Mouse (Mus musculus) liver, embryonic 14.5 days (tissue): ENCODE results near the gene Mrgprf. TPM values are rescaled to one million over a fixed set of nuclear protein-coding genes. Genes with fewer than 3 reads are reported as not detected.

Source experiments
- ATAC-seq: fragments of 200-750 bp; cut with Nextera tagmentation; 2 replicates; pipeline ENCODE4 v1.8.0; 2017; ENCODE audit warnings: moderate number of reproducible peaks, mild to moderate bottlenecking, moderate library complexity; ENCODE audit not compliant: insufficient read depth
- DNase-seq, 3 experiments: peaks; one replicate each; pipeline ENCODE4 v3.0.0-alpha.2; 2012 to 2013; ENCODE audit warnings: low read depth in 3 of 3, low spot score in 3 of 3
- H3K27ac ChIP-seq: fragments of 300-500 bp; sonication (generic); 2 replicates; pipeline ENCODE4 v1.5.1; 2014; ENCODE audit warnings: moderate library complexity, mild to moderate bottlenecking, control low read depth, inconsistent platforms
- H3K27me3 ChIP-seq: fragments of 300-500 bp; sonication (generic); 2 replicates; pipeline ENCODE4 v1.6.1; 2014; ENCODE audit warnings: mild to moderate bottlenecking, low read length, moderate library complexity; ENCODE audit not compliant: control insufficient read depth, insufficient read depth
- H3K36me3 ChIP-seq: fragments of 300-500 bp; sonication (generic); replicated peaks from 2 replicates; pipeline ENCODE4 v1.6.1; 2014; ENCODE audit warnings: low read depth; ENCODE audit not compliant: control insufficient read depth, insufficient read depth
- H3K4me1 ChIP-seq, 2 experiments: fragments of 200-500 bp in 1 of 2; fragments of 300-500 bp in 1 of 2; sonication (generic) in 1 of 2; replicated peaks; 2 replicates each; pipeline ENCODE4 v1.6.1; 2012 to 2014; ENCODE audit warnings: antibody characterized with exemption in 1 of 2, inconsistent platforms in 1 of 2, low read length in 1 of 2; ENCODE audit not compliant: control insufficient read depth in 2 of 2, insufficient read depth in 2 of 2
- H3K4me2 ChIP-seq: fragments of 300-500 bp; sonication (generic); 2 replicates; pipeline ENCODE4 v1.6.1; 2014; ENCODE audit warnings: low read depth, mild to moderate bottlenecking, control low read depth, moderate library complexity
- H3K4me3 ChIP-seq, 2 experiments: fragments of 200-500 bp in 1 of 2; fragments of 300-500 bp in 1 of 2; sonication (generic) in 1 of 2; 2 replicates each; pipeline ENCODE4 v1.5.1; 2012 to 2014; ENCODE audit warnings: low read depth in 2 of 2, low read length in 2 of 2, mild to moderate bottlenecking in 2 of 2, control low read depth in 1 of 2, inconsistent platforms in 1 of 2, moderate library complexity in 1 of 2; ENCODE audit not compliant: insufficient read depth in 1 of 2
- H3K9ac ChIP-seq: fragments of 300-500 bp; sonication (generic); replicated peaks from 2 replicates; pipeline ENCODE4 v1.6.1; 2014; ENCODE audit warnings: mild to moderate bottlenecking, control low read depth, moderate library complexity
- H3K9me3 ChIP-seq: fragments of 300-500 bp; sonication (generic); 2 replicates; pipeline ENCODE4 v1.6.1; 2016; ENCODE audit warnings: low read length, mixed read lengths; ENCODE audit not compliant: control insufficient read depth
- CTCF ChIP-seq: IDR thresholded peaks from 2 replicates; pipeline ENCODE4 v1.5.1; 2016; ENCODE audit warnings: antibody characterized with exemption, low read depth, control low read depth
- EP300 ChIP-seq: IDR thresholded peaks from 2 replicates; pipeline ENCODE4 v1.6.1; 2016; ENCODE audit warnings: antibody characterized with exemption, low read depth
- WGBS: fragments of 180-500 bp; shearing (Covaris S2); extraction: QIAGEN DNeasy Blood & Tissue Kit; methylation state at CpG from one replicate; pipeline ENCODE4 v1.1.7; 2014; ENCODE audit not compliant: insufficient replicate concordance; 5-methylcytosine and 5-hydroxymethylcytosine counted together
- polyA plus RNA-seq, 2 experiments: library from polyadenylated mRNA; depleted of rRNA in 1 of 2; stranded (reverse) in 1 of 2; unstranded in 1 of 2; fragments of >200 nt; fragmentation: Nextera tagmentation in 1 of 2; extraction: Ambion mirVana in 1 of 2; gene quantifications; 2 replicates each; pipeline versions ENCODE4 v1.2.1 to v1.2.3; 2012 to 2014

Gene Mrgprf
- polyA plus RNA-seq, 2 experiments = 0.02 TPM; not detected in 1

DNA sequence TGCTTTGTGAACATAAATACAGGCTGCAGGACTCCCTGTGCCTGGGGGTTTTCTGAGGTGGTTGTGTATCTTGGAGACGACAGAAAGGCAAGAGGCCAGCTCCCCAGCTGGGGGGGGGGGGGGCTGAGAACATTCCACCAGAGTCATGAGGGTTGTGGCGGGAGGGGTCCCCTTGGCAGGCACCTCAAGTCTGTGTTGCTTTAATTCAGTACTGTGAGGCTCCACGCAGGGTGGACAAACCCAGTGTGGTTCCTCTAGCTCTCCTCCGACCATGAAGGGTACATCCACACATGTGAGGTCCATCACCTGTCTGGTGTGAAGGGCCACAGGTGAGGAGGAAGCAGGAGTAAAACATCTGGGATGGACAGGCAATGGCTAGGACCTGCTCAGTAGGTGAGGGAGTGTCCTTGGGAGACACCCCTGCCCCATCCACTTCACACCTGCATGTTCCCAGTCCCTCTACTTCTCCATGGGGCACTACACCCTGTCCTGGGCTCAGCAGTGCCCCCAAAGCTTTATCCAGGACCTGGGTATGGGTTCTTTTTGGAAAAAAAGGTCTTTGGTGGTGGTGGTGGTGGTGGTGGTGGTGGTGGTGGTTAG, 33.9 kb downstream of the Mrgprf start:
- Histone ChIP-seq H3K36me3 (no peaks in the 10 kb centered on the region), H3K4me1 (no peaks in the 10 kb centered on the region), H3K27me3 (no peaks in the 10 kb centered on the region), H3K4me2 (no peak overlapping the region), H3K9me3 (no peaks in the 10 kb centered on the region), H3K4me3 (no peak overlapping the region), H3K27ac (no peak overlapping the region), H3K9ac (no peak overlapping the region)
- DNase-seq (no peak), ATAC-seq (no peak)
- WGBS = 46% methylated on average over 4 of the region's 4 CpGs
- no peak for TF ChIP-seq EP300
- TF ChIP-seq CTCF = no peak

DNA sequence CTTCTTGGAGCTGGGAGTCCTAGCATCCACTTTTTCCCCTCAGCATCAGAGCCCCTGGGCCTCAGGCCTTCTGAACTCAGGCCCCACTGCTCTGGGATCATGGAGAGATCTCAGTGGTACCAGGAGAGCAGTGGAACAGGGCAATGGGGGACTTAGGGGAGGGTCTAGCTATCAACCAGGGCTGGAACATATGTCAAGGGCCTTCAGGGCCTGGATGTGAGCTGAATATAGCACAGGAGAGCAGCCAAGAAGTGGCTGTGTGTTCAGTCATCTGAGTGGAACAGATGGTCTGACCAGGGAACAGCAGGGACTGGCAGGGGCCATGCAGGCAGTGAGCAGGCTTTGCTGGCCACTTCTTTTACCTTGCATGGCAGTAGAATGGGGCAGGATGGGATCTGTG, 34.6 kb downstream of the Mrgprf start:
- Histone ChIP-seq H3K9ac (no peak overlapping the region), H3K4me2 (no peak overlapping the region), H3K9me3 (no peaks in the 10 kb centered on the region), H3K4me3 (no peak overlapping the region), H3K36me3 (no peaks in the 10 kb centered on the region), H3K27me3 (no peaks in the 10 kb centered on the region), H3K27ac (no peak overlapping the region), H3K4me1 (no peaks in the 10 kb centered on the region)
- no peak for DNase-seq
- ATAC-seq = no peak
- no peak for TF ChIP-seq CTCF
- no peak for TF ChIP-seq EP300

DNA sequence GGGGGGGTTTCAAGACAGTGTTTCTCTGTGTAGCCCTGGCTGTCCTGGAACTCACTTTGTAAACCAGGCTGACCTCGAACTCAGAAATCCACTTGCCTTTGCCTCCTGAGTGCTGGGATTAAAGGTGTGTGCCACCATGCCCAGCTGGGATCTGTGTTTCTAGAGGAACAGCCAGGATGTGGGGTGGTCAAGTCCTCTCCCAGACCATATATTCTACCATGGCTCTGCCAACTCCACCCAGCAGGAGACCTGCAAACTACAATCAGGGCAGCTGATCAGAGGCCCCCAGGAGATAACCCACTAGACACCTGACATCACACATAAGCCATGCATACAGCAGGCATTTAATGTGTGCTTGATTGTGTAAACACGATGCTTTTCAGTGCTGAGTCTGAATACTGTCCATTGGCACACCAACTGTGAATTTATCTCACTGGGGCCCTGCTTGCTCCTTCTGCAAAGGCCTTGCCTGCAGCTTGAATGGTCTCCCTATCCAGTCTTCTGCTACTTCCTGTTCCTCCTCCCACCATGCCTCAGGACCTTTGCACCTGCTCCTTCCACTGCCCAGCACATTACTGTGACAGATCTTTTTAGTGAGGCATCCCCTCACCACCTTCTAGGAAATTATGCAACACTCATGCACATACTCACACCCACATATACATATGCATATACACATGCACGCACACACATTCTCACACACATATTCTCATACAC, 35.1 kb downstream of the Mrgprf start:
- Histone ChIP-seq H3K36me3 (no peaks in the 10 kb centered on the region), H3K9me3 (no peaks in the 10 kb centered on the region), H3K9ac (no peak overlapping the region), H3K27ac (no peak overlapping the region), H3K4me1 (no peaks in the 10 kb centered on the region), H3K4me3 (no peak overlapping the region), H3K27me3 (no peaks in the 10 kb centered on the region), H3K4me2 (no peak overlapping the region)
- no peak for ATAC-seq
- DNase-seq = no peak
- TF ChIP-seq EP300 = no peak
- TF ChIP-seq CTCF = no peak
- 48% methylated on average over 3 of the region's 3 CpGs for WGBS

DNA sequence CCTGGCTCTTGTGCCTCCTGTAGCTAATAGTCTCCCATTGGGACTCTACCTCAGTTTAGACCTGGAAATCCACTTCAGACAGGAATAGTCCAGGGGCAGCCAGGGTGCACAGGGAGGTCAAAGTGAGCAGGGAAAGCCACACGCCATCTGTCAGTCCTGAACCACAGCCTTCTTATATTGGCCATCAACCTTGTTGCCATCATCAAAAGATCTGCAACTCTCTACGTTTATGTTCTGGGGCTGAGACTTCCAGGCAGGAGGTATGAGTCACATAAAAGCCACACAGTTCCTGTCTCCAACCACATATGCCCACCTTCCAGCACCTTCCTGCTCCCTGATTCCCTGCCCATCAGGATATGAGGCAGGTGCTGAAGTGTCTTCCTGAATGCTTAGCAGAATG, 37.3 kb downstream of the Mrgprf start:
- no peak for ATAC-seq
- H3K36me3 ChIP-seq = no peaks in the 10 kb centered on the region
- H3K4me2 ChIP-seq = no peak overlapping the region
- DNase-seq = no peak
- no peaks in the 10 kb centered on the region for H3K27me3 ChIP-seq
- H3K9ac ChIP-seq = no peak overlapping the region
- 40% methylated on average over 2 of the region's 2 CpGs for WGBS
- H3K4me1 ChIP-seq = no peaks in the 10 kb centered on the region
- no peaks in the 10 kb centered on the region for H3K9me3 ChIP-seq
- no peak overlapping the region for H3K4me3 ChIP-seq
- TF ChIP-seq EP300 = no peak
- no peak for TF ChIP-seq CTCF
- no peak overlapping the region for H3K27ac ChIP-seq

DNA sequence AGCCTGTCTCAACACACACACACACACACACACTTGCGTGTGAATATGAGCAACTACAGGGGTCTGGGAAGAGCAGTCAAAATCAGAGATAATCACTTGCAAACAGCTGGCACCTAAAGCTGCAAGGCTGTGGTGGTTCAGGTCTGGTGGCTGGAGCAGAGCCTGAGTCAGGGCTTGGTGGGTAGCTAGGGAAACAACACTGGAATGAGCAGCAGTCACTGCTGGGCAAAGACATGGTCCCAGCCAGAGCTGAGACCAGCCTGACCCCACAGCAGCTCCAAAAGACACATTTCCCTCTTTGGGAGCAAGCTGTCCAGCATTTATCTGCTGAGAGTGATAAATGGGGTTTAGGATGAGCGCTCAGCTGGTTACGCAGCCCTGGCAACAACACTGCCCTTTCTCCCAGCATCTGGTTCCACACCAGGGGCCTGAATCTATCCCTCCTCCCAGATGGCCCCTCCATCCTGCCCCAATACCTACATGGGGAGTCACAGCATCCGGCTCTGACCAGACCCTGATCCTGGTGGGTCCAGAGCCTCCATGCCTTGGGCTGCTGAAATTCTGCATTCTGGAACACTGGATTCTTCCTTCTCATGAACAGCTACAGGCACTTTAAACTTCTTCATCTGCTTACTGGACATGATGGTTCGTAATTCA, 39.7 kb downstream of the Mrgprf start:
- no peak overlapping the region for H3K27ac ChIP-seq
- no peaks in the 10 kb centered on the region for H3K4me1 ChIP-seq
- no peak overlapping the region for H3K4me2 ChIP-seq
- no peak overlapping the region for H3K4me3 ChIP-seq
- no peaks in the 10 kb centered on the region for H3K36me3 ChIP-seq
- TF ChIP-seq CTCF = no peak
- no peak for TF ChIP-seq EP300
- ATAC-seq (no peak), DNase-seq (no peak)
- no peaks in the 10 kb centered on the region for H3K27me3 ChIP-seq
- no peak overlapping the region for H3K9ac ChIP-seq
- H3K9me3 ChIP-seq = no peaks in the 10 kb centered on the region
- WGBS = 70% methylated on average over 5 of the region's 5 CpGs

Other genes starting within 250 kb of the Mrgprf start
- 0.11 and 0.23 TPM in 2 replicates for gene 1810010D01Rik, start 92.7 kb upstream of the Mrgprf start, polyA plus RNA-seq (2012; rRNA removed)
- gene 1810010D01Rik, start 92.7 kb upstream of the Mrgprf start, polyA plus RNA-seq (2014; fragmentation: Nextera tagmentation; extraction: Ambion mirVana) = 0.27 TPM in 1 of 2 replicates, not detected in the other
- gene Tpcn2, start 16.8 kb upstream of the Mrgprf start, polyA plus RNA-seq (2012; rRNA removed) = 3.1 and 3.3 TPM in 2 replicates
- gene Tpcn2, start 16.8 kb upstream of the Mrgprf start, polyA plus RNA-seq (2014; fragmentation: Nextera tagmentation; extraction: Ambion mirVana) = 0.39 TPM in 2 replicates
- not detected in 2 replicates for gene Mrgprd, start 14.0 kb downstream of the Mrgprf start, polyA plus RNA-seq (2012; rRNA removed)
- gene Mrgprd, start 14.0 kb downstream of the Mrgprf start, polyA plus RNA-seq (2014; fragmentation: Nextera tagmentation; extraction: Ambion mirVana) = not detected in 2 replicates